Mouse (Mus musculus): ENCODE results near the gene Raf1. TPM values are rescaled to one million over a fixed set of nuclear protein-coding genes. Genes with fewer than 3 reads are reported as not detected.
"Not testable (repeated sequence)": the region's sequence is repeated elsewhere in the genome, so short reads cannot be mapped to it uniquely, and the experiment has no call there.

The Raf1 gene
- polyA plus RNA-seq, 1 experiment = 209 TPM

DNA sequence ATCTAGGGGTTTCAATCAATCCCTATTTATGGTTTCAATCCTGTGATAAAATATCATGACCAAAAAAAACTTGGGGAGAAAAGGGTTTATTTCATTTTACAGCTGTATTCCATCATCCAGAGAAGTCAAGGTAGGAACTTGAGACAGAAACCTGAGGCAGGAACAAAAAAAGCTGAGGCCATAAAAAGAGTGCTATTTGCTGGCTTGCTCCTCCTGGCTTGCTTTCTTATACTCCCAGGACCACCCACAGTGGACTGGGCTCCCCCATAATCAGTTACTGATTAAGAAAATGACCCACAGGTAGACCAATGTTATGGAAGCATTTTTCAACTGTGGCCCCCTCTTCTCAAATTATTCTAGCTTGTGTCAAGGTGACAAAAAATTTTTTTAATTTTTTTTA is 24.7 kb downstream of the Raf1 start:
- Histone ChIP-seq H3K27ac (ENCODE audit: control insufficient read depth, insufficient read depth, low read length) (no peak overlapping the region), H3K27me3 (ENCODE audit: control insufficient read depth, insufficient read depth, low read length) (no peaks in the 10 kb centered on the region), H3K4me1 (replicated peaks; ENCODE audit: control insufficient read depth, insufficient read depth, low read length) (peaks cover 13% of the 10 kb centered on the region; the same call in 1 of the 2 replicates), H3K36me3 (ENCODE audit: control insufficient read depth, insufficient read depth, low read length) (no peaks in the 10 kb centered on the region), H3K4me3 (ENCODE audit: control insufficient read depth, insufficient read depth, low read length) (no peak overlapping the region)
- TF ChIP-seq POLR2A (IDR thresholded peaks at IDR 0.05; ENCODE audit: control insufficient read depth, extremely low read depth, insufficient read depth, low read length, poor library complexity) = no peak
- no peak for TF ChIP-seq CTCF (IDR thresholded peaks at IDR 0.05; ENCODE audit: borderline replicate concordance, control insufficient read depth, extremely low read depth, insufficient read depth, low read length, poor library complexity)
- no peak for DNase-seq

DNA sequence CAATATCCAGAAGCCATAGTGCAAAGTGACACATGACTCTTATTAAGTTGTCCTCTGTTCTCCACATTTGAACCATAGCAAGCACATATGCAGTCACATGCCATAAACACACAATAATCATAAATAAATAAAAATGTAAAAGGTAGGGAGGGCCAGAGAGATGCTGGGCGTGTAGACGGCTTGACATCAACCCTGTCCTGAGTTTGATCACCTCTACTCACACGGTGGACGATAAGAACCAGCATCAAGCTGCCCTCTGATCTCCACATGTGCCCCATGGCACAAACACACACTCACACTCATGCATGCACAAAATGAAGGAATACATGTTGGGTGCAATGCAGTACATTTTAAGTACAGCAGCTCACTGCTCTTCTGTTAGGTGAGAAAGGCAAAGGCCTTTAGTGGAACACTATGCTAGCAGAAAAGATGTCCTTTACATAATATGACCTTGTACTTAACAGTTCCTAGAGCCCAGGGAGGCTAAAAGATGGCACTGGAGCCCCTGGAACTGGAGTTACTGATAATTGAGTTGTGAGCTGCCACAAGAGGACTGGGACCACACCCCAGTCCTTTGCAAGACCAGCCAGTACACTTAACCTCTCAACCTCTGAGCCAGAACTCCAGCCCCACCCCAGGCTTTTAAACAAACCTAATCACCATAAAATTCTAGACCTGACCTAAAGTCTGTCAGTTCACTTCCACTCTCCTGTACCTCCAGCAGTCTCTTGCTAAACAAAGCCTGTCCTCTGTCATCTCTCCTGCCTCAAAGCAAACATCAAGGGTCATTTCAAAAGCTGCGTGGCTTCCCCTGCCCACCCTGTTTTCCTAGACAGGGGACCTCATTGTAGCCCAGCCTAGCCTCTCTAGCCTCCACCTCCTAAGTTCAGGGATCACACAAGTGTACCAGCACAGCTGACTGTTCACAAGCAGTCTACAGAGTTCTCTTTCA is 25.7 kb downstream of the Raf1 start:
- H3K27ac ChIP-seq (ENCODE audit: control insufficient read depth, insufficient read depth, low read length) = no peak overlapping the region

DNA sequence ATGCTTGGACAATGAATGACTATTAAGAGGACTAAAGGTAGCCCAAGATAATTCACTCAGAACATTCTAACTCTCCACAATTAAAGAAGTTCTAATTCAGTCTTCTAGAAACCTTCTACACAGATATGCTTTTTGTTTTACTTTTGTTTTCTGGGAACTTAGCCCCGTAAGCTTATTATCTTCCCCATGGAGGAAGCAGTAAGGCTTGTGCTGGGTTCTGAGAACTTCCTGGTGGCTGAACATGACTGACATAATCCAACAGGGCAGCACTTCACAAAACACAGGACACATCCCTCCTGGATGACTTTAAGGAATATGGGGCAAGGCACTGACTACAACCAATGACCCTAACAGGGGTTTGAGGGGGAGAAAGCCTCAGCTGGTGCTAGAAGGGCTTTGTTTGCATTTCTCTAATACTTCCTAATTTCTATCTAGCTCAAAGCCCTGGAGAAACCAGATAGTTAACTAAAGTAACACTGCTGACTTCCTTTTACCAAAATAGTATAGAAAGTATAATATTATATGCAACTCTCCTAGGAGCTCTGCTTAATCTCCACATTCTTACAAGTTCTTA is 26.6 kb downstream of the Raf1 start:
- Histone ChIP-seq H3K4me1 (replicated peaks; ENCODE audit: control insufficient read depth, insufficient read depth, low read length) (peaks cover 13% of the 10 kb centered on the region; the same call in 1 of the 2 replicates), H3K27me3 (ENCODE audit: control insufficient read depth, insufficient read depth, low read length) (no peaks in the 10 kb centered on the region), H3K4me3 (ENCODE audit: control insufficient read depth, insufficient read depth, low read length) (no peak overlapping the region), H3K36me3 (ENCODE audit: control insufficient read depth, insufficient read depth, low read length) (no peaks in the 10 kb centered on the region), H3K27ac (ENCODE audit: control insufficient read depth, insufficient read depth, low read length) (no peak overlapping the region)
- 33% methylated on average over 1 of the region's 1 CpGs for WGBS
- TF ChIP-seq CTCF (IDR thresholded peaks at IDR 0.05; ENCODE audit: borderline replicate concordance, control insufficient read depth, extremely low read depth, insufficient read depth, low read length, poor library complexity) = no peak
- no peak for TF ChIP-seq POLR2A (IDR thresholded peaks at IDR 0.05; ENCODE audit: control insufficient read depth, extremely low read depth, insufficient read depth, low read length, poor library complexity)
- no peak for DNase-seq

More for the DNA sequence above, 25.7 kb downstream of the Raf1 start:
- DNase-seq = no peak
- Histone ChIP-seq H3K36me3 (ENCODE audit: control insufficient read depth, insufficient read depth, low read length) (no peaks in the 10 kb centered on the region), H3K4me1 (replicated peaks; ENCODE audit: control insufficient read depth, insufficient read depth, low read length) (peaks cover 13% of the 10 kb centered on the region; the same call in 1 of the 2 replicates), H3K4me3 (ENCODE audit: control insufficient read depth, insufficient read depth, low read length) (no peak overlapping the region), H3K27me3 (ENCODE audit: control insufficient read depth, insufficient read depth, low read length) (no peaks in the 10 kb centered on the region)
- WGBS = 67% methylated on average over 5 of the region's 5 CpGs
- TF ChIP-seq CTCF (IDR thresholded peaks at IDR 0.05; ENCODE audit: borderline replicate concordance, control insufficient read depth, extremely low read depth, insufficient read depth, low read length, poor library complexity) (no peak), POLR2A (IDR thresholded peaks at IDR 0.05; ENCODE audit: control insufficient read depth, extremely low read depth, insufficient read depth, low read length, poor library complexity) (no peak)

DNA sequence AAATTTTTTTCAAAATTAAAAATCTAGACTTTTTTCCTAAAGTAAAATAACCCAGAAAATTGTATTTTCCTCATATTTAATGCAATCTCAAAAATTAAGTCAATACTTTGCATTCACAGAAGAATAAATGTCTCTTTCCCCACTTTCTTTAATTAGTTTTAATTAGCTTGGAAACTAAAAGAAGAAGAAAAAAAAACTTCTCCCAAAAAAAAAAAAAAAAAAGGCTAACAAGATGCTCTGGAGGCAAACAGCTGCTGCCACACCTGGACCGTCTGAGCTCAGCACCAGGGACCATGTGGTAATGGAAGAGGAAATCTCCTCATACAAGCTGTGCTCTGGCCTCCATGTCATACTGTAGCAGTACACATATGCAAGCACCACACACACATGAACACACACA is 33.1 kb downstream of the Raf1 start:
- Histone ChIP-seq H3K27me3 (ENCODE audit: control insufficient read depth, insufficient read depth, low read length) (no peaks in the 10 kb centered on the region), H3K4me1 (replicated peaks; ENCODE audit: control insufficient read depth, insufficient read depth, low read length) (no peaks in the 10 kb centered on the region), H3K4me3 (ENCODE audit: control insufficient read depth, insufficient read depth, low read length) (no peak overlapping the region), H3K27ac (ENCODE audit: control insufficient read depth, insufficient read depth, low read length) (no peak overlapping the region), H3K36me3 (ENCODE audit: control insufficient read depth, insufficient read depth, low read length) (peaks cover 22% of the 10 kb centered on the region; the same call in 1 of the 2 replicates)
- DNase-seq = no peak
- 38% methylated on average over 1 of the region's 1 CpGs for WGBS
- TF ChIP-seq POLR2A (IDR thresholded peaks at IDR 0.05; ENCODE audit: control insufficient read depth, extremely low read depth, insufficient read depth, low read length, poor library complexity) = no peak
- no peak for TF ChIP-seq CTCF (IDR thresholded peaks at IDR 0.05; ENCODE audit: borderline replicate concordance, control insufficient read depth, extremely low read depth, insufficient read depth, low read length, poor library complexity)

DNA sequence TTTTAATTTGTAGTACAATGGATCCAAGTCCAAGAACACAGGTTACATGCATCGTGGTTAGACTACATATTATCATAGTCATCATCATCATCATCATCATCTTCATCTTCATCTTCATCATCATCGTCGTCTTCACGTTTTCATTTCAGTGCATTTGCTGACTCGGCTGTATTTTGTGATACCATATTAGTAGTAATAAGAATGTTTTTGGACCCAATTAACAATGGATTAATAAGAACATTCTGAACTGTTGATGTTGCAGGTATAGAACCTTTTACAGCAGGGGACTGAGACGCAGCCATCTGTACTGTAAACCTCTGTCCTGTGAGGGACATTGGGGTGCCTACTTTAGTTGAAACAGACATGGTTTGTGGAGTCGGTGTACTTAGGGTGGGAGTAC is 38.2 kb downstream of the Raf1 start:
- H3K36me3 ChIP-seq (ENCODE audit: control insufficient read depth, insufficient read depth, low read length) = peaks cover 64% of the 10 kb centered on the region

DNA sequence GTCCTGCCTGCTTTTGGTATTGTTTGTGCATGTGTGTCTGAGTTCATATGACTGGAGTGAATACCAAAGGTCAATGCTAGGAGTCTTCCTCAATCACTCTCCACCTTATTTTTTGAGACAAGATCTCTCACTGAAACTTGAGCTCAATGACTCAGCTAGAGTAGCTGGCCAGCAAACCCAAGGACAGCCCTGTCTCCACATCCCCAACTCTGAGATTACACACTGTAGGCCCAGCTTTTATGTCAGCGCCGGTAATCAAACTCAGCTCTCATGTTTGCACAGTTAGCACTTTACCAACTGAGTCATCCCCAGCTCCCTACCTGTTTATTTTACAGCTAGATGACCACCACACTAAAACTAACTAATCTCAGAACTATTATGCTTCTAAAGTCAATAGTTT is 42.4 kb downstream of the Raf1 start:
- Histone ChIP-seq H3K36me3 (ENCODE audit: control insufficient read depth, insufficient read depth, low read length) (peaks cover 81% of the 10 kb centered on the region), H3K27ac (ENCODE audit: control insufficient read depth, insufficient read depth, low read length) (no peak overlapping the region), H3K4me1 (replicated peaks; ENCODE audit: control insufficient read depth, insufficient read depth, low read length) (no peaks in the 10 kb centered on the region), H3K27me3 (ENCODE audit: control insufficient read depth, insufficient read depth, low read length) (no peaks in the 10 kb centered on the region), H3K4me3 (ENCODE audit: control insufficient read depth, insufficient read depth, low read length) (no peak overlapping the region)
- 97% methylated on average over 2 of the region's 2 CpGs for WGBS
- TF ChIP-seq CTCF (IDR thresholded peaks at IDR 0.05; ENCODE audit: borderline replicate concordance, control insufficient read depth, extremely low read depth, insufficient read depth, low read length, poor library complexity) (no peak), POLR2A (IDR thresholded peaks at IDR 0.05; ENCODE audit: control insufficient read depth, extremely low read depth, insufficient read depth, low read length, poor library complexity) (no peak)
- no peak for DNase-seq

More for the DNA sequence above, 38.2 kb downstream of the Raf1 start:
- not testable (repeated sequence) for H3K27ac ChIP-seq (ENCODE audit: control insufficient read depth, insufficient read depth, low read length); H3K27me3 ChIP-seq (ENCODE audit: control insufficient read depth, insufficient read depth, low read length); H3K4me3 ChIP-seq (ENCODE audit: control insufficient read depth, insufficient read depth, low read length); H3K4me1 ChIP-seq (replicated peaks; ENCODE audit: control insufficient read depth, insufficient read depth, low read length); DNase-seq
- 98% methylated on average over 7 of the region's 7 CpGs for WGBS

Measured in thymus, adult 2 months (tissue).